Mouse (Mus musculus): ENCODE results near the gene Efcab6. TPM values are rescaled to one million over a fixed set of nuclear protein-coding genes. Genes with fewer than 3 reads are reported as not detected.

Gene Efcab6
- total and polyA plus RNA-seq, 3 experiments = not detected

DNA sequence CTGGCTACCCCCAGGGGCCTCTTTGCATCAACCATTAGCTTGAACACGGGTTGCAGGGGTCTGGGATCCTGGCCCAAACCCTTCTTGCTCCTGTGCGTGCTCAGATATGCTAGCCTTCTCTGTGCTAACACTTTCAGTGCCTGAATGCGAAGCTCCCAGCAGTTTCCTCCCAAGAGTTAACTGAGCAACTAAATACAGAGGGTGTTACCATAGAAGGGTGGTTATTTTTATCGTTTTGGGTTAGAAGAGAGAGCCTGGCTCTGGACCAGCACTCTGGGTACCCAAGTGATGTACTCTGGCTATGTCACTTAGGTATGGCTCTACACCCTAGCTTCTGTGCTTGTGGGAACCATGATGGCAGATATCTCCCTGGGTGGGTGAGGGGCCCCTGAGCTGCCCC lies 217.7 kb downstream of the Efcab6 start:
- Histone ChIP-seq H3K9me3 (replicated peaks; ENCODE audit: low read length) (no peaks in the 10 kb centered on the region), H3K4me2 (ENCODE audit: insufficient read depth, low read depth, poor library complexity, severe bottlenecking) (no peak overlapping the region), H3K79me2 (replicated peaks; ENCODE audit: control insufficient read depth, extremely low read depth, insufficient read depth, poor library complexity, severe bottlenecking) (no peaks in the 10 kb centered on the region), H3K9ac (ENCODE audit: insufficient read depth, low read depth) (no peak overlapping the region), H3K4me1 (ENCODE audit: control insufficient read depth in 1 of 2, insufficient read depth in 2 of 2) (no peaks in the 10 kb centered on the region), H3K36me3 (replicated peaks in 1 of 2; ENCODE audit: control insufficient read depth in 1 of 2, insufficient read depth in 1 of 2, low read length in 1 of 2) (no peaks in the 10 kb centered on the region), H3K27ac (ENCODE audit: insufficient read depth, low read depth) (no peak overlapping the region), H3K4me3 (replicated peaks in 1 of 3; ENCODE audit: low read depth in 2 of 3, low read length in 2 of 3, poor library complexity in 1 of 3) (no peak overlapping the region), H3K27me3 (replicated peaks) (peaks cover 67% of the 10 kb centered on the region)
- in situ Hi-C loops (cut with MboI; ENCODE audit: low pct_ligation_motif_present, low pct_unique_long_range_greater_than_20kb, low sequenced_read_pairs) = no loop called here
- dilution Hi-C loops (cut with MboI; ENCODE audit: extremely low pct_ligation_motif_present, extremely low pct_unique_long_range_greater_than_20kb, low sequenced_read_pairs) = no loop called here
- TF ChIP-seq UBTF (IDR thresholded peaks at IDR 0.05; ENCODE audit: low read depth, low read length) = no peak
- TF ChIP-seq BHLHE40 (IDR thresholded peaks at IDR 0.05; ENCODE audit: low read depth, low read length) = no peak
- TF ChIP-seq IRF4 (IDR thresholded peaks at IDR 0.05; ENCODE audit: low read depth, low read length) = no peak
- TF ChIP-seq NELFE (IDR thresholded peaks at IDR 0.05; ENCODE audit: low read depth, low read length) = no peak
- no peak for TF ChIP-seq ZNF384 (IDR thresholded peaks at IDR 0.05; ENCODE audit: low read depth, low read length)
- TF ChIP-seq MXI1 (IDR thresholded peaks at IDR 0.05; ENCODE audit: low read depth, low read length) = no peak
- no peak for TF ChIP-seq MAX (IDR thresholded peaks at IDR 0.05; ENCODE audit: low read length)
- no peak for TF ChIP-seq JUND (conservative IDR thresholded peaks at IDR 0.05; ENCODE audit: low read depth, low read length)
- no peak for TF ChIP-seq MEF2A (IDR thresholded peaks at IDR 0.05; ENCODE audit: borderline replicate concordance, low read depth, low read length)
- TF ChIP-seq NRF1 (IDR thresholded peaks at IDR 0.05; ENCODE audit: low read depth, low read length) = no peak
- TF ChIP-seq RAD21 (IDR thresholded peaks at IDR 0.05; ENCODE audit: low read depth, low read length) = no peak
- no peak for TF ChIP-seq EP300 (IDR thresholded peaks at IDR 0.05; ENCODE audit: low read length)
- TF ChIP-seq MYC (IDR thresholded peaks at IDR 0.05; ENCODE audit: low read depth, low read length) = no peak
- no peak for TF ChIP-seq ETS1 (conservative IDR thresholded peaks at IDR 0.05; ENCODE audit: low read depth, low read length)
- TF ChIP-seq MAZ (IDR thresholded peaks at IDR 0.05; ENCODE audit: low read depth, low read length) = no peak
- TF ChIP-seq SIN3A (IDR thresholded peaks at IDR 0.05; ENCODE audit: low read length) = no peak
- no peak for DNase-seq (ENCODE audit: extremely low read depth)

DNA sequence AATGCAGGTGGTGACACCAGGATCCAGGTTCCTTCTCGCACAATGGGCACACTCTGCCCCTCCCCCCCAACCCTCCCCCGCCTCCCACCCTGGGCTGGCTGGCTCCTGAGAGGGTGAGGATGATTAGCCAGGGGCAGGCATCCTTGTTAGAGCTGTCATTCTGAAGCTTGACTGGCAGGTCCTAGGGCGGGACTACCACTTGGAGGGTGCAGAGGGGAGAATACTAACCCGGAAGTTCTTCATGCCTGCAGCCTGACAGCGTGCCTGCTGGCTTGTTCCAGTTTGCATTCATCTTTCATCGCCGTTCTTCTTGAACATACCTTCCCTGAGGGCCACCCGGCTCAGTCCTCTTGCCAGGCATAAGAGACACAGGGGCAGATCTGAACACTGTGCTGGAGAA lies 218.6 kb downstream of the Efcab6 start:
- Histone ChIP-seq H3K27ac (ENCODE audit: insufficient read depth, low read depth) (no peak overlapping the region), H3K4me3 (replicated peaks in 1 of 3; ENCODE audit: low read depth in 2 of 3, low read length in 2 of 3, poor library complexity in 1 of 3) (peak overlapping the region in 1 of 3 experiments; percentile 31), H3K9ac (ENCODE audit: insufficient read depth, low read depth) (no peak overlapping the region; the same call in 1 of the 2 replicates), H3K4me2 (ENCODE audit: insufficient read depth, low read depth, poor library complexity, severe bottlenecking) (peak overlapping the region; percentile 26; the same call in 1 of the 2 replicates), H3K27me3 (replicated peaks) (peaks cover 67% of the 10 kb centered on the region), H3K36me3 (replicated peaks in 1 of 2; ENCODE audit: control insufficient read depth in 1 of 2, insufficient read depth in 1 of 2, low read length in 1 of 2) (no peaks in the 10 kb centered on the region), H3K4me1 (ENCODE audit: control insufficient read depth in 1 of 2, insufficient read depth in 2 of 2) (no peaks in the 10 kb centered on the region), H3K9me3 (replicated peaks; ENCODE audit: low read length) (no peaks in the 10 kb centered on the region), H3K79me2 (replicated peaks; ENCODE audit: control insufficient read depth, extremely low read depth, insufficient read depth, poor library complexity, severe bottlenecking) (no peaks in the 10 kb centered on the region)
- in situ Hi-C loops (cut with MboI; ENCODE audit: low pct_ligation_motif_present, low pct_unique_long_range_greater_than_20kb, low sequenced_read_pairs) (no loop called here), dilution Hi-C loops (cut with MboI; ENCODE audit: extremely low pct_ligation_motif_present, extremely low pct_unique_long_range_greater_than_20kb, low sequenced_read_pairs) (no loop called here)
- peak; percentile 69 for TF ChIP-seq ELF1 (IDR thresholded peaks at IDR 0.05; ENCODE audit: low read depth, low read length)
- no peak for TF ChIP-seq PAX5 (IDR thresholded peaks at IDR 0.05; ENCODE audit: low read length)
- peak; percentile 1 for DNase-seq (ENCODE audit: extremely low read depth)
